Mouse (Mus musculus): ENCODE measurements around the gene Fam83e. TPM values are rescaled to one million over a fixed set of nuclear protein-coding genes. Genes with fewer than 3 reads are reported as not detected.
A peak's percentile ranks its signal among the peaks of the same experiment; 100 is the strongest.

Gene Fam83e
- polyA plus RNA-seq, 1 experiment from 2014 or later = 16.0 TPM

DNA sequence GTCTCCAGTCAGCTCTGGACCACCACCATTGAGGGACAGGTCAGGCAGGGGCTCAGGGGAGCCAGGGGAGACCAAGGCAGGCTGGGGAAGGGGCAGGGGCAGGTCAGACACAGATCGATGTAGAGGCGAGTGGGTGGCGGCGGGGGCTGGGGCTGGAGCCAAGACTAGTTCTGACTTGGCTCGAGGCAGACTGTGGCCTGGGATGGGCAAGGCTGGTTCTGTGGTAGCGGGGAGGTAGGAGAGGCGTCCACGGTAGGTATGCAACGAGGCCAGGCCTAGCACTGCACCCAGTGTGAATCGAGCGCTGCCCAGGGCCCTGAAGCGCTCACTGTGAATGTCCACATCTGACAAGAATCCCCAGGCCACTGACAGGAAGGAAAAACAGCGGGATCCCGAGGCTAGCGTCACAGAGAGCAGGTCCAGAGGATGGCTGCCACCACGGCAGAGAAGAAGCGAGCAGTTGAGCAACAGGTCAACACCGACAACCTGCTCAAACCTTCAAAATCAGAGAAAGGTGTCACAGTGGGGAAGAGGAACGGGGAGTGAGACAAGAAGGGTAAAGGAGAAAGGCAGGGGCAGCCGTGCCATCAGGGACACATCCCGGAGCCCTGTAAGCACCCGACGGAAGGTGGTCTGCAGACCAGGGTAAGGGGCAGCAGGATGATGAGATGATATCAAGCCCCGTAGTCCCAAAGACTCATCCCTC is 9.5 kb upstream of the Fam83e start:
- H3K27ac ChIP-seq (ENCODE audit: low read length) = no peak overlapping the region
- no peak overlapping the region for H3K4me3 ChIP-seq (replicated peaks; ENCODE audit: low read length)
- no peaks in the 10 kb centered on the region for H3K9me3 ChIP-seq (replicated peaks; ENCODE audit: control insufficient read depth, low read length)
- no peak for ATAC-seq (ENCODE audit: insufficient read depth, low FRiP score)
- no peaks in the 10 kb centered on the region for H3K27me3 ChIP-seq (ENCODE audit: control insufficient read depth, insufficient read depth, low read length)
- WGBS = 88% methylated on average over 24 of the region's 24 CpGs
- H3K9ac ChIP-seq (ENCODE audit: low read length) = no peak overlapping the region
- peaks cover 37% of the 10 kb centered on the region for H3K4me1 ChIP-seq (ENCODE audit: control insufficient read depth, insufficient read depth, low read length)
- peaks cover 8% of the 10 kb centered on the region; the same call in 1 of the 2 replicates for H3K36me3 ChIP-seq (ENCODE audit: control insufficient read depth, insufficient read depth, low read length)
- no peak overlapping the region for H3K4me2 ChIP-seq (ENCODE audit: low read depth, low read length)

GRCm38 (mm10) chr7:45712022-45712757 is 8.8 kb upstream of the Fam83e start:
- Histone ChIP-seq H3K36me3 (ENCODE audit: control insufficient read depth, insufficient read depth, low read length) (peaks cover 8% of the 10 kb centered on the region; the same call in 1 of the 2 replicates), H3K4me3 (replicated peaks; ENCODE audit: low read length) (no peak overlapping the region), H3K27ac (ENCODE audit: low read length) (no peak overlapping the region; the same call in 1 of the 2 replicates), H3K4me1 (ENCODE audit: control insufficient read depth, insufficient read depth, low read length) (peaks cover 36% of the 10 kb centered on the region), H3K9ac (ENCODE audit: low read length) (no peak overlapping the region), H3K9me3 (replicated peaks; ENCODE audit: control insufficient read depth, low read length) (no peaks in the 10 kb centered on the region), H3K4me2 (ENCODE audit: low read depth, low read length) (no peak overlapping the region), H3K27me3 (ENCODE audit: control insufficient read depth, insufficient read depth, low read length) (no peaks in the 10 kb centered on the region)
- ATAC-seq (ENCODE audit: insufficient read depth, low FRiP score) = peak; percentile 49
- WGBS = 82% methylated on average over 21 of the region's 21 CpGs

GRCm38 (mm10) chr7:45713396-45713795 is 7.6 kb upstream of the Fam83e start:
- Histone ChIP-seq H3K9ac (ENCODE audit: low read length) (peak overlapping the region; percentile 82), H3K4me2 (ENCODE audit: low read depth, low read length) (peak overlapping the region; percentile 67), H3K9me3 (replicated peaks; ENCODE audit: control insufficient read depth, low read length) (no peaks in the 10 kb centered on the region), H3K4me3 (replicated peaks; ENCODE audit: low read length) (peak overlapping the region; percentile 89), H3K4me1 (ENCODE audit: control insufficient read depth, insufficient read depth, low read length) (peaks cover 26% of the 10 kb centered on the region), H3K27me3 (ENCODE audit: control insufficient read depth, insufficient read depth, low read length) (no peaks in the 10 kb centered on the region), H3K36me3 (ENCODE audit: control insufficient read depth, insufficient read depth, low read length) (peaks cover 8% of the 10 kb centered on the region; the same call in 1 of the 2 replicates), H3K27ac (ENCODE audit: low read length) (peak overlapping the region; percentile 96)
- ATAC-seq (ENCODE audit: insufficient read depth, low FRiP score) = no peak
- WGBS = 84% methylated on average over 16 of the region's 16 CpGs

DNA sequence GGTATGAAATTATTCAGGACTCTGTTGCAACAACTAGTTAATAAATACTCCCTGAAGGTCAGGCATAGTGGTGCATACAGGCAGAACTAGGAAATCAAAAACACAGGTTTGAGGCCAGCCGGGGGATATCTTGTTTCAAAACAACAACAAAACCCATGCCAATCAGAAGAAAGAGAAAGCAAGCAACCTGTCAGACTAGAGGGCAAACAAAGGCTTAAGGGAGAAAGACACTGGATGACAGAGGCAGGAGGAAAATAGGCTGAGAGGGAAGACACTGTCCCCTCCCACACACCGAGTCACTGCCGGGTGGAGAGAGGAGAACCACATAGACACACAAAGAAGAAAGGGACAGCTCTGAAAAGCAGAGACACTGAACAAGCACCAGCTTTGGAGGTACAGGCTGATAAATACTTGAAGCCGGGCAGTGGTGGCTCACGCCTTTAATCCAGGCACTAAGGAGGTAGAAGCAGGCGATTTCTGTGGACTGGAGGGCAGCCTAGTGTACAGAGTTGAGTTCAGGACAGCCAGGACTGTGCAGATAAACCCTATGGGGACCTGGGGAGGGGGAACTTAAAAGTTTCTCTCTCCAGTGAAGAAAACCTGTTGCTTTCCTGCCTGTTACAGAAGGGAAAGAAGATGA is 7.0 kb upstream of the Fam83e start:
- peaks cover 28% of the 10 kb centered on the region for H3K4me1 ChIP-seq (ENCODE audit: control insufficient read depth, insufficient read depth, low read length)
- no peaks in the 10 kb centered on the region for H3K9me3 ChIP-seq (replicated peaks; ENCODE audit: control insufficient read depth, low read length)
- ATAC-seq (ENCODE audit: insufficient read depth, low FRiP score) = no peak
- peak overlapping the region; percentile 67 for H3K4me2 ChIP-seq (ENCODE audit: low read depth, low read length)
- H3K9ac ChIP-seq (ENCODE audit: low read length) = peak overlapping the region; percentile 82
- peak overlapping the region; percentile 89 for H3K4me3 ChIP-seq (replicated peaks; ENCODE audit: low read length)
- 63% methylated on average over 6 of the region's 6 CpGs for WGBS
- peak overlapping the region; percentile 96 for H3K27ac ChIP-seq (ENCODE audit: low read length)
- H3K36me3 ChIP-seq (ENCODE audit: control insufficient read depth, insufficient read depth, low read length) = peaks cover 8% of the 10 kb centered on the region; the same call in 1 of the 2 replicates
- H3K27me3 ChIP-seq (ENCODE audit: control insufficient read depth, insufficient read depth, low read length) = no peaks in the 10 kb centered on the region

- Histone ChIP-seq H3K27me3 (ENCODE audit: control insufficient read depth, insufficient read depth, low read length) (no peaks in the 10 kb centered on the region), H3K36me3 (ENCODE audit: control insufficient read depth, insufficient read depth, low read length) (peaks cover 13% of the 10 kb centered on the region; the same call in 1 of the 2 replicates), H3K9ac (ENCODE audit: low read length) (peak overlapping the region; percentile 82), H3K4me2 (ENCODE audit: low read depth, low read length) (peak overlapping the region; percentile 67), H3K9me3 (replicated peaks; ENCODE audit: control insufficient read depth, low read length) (no peaks in the 10 kb centered on the region), H3K27ac (ENCODE audit: low read length) (peak overlapping the region; percentile 96), H3K4me3 (replicated peaks; ENCODE audit: low read length) (peak overlapping the region; percentile 89), H3K4me1 (ENCODE audit: control insufficient read depth, insufficient read depth, low read length) (peaks cover 34% of the 10 kb centered on the region)
- peak; percentile 71 for ATAC-seq (ENCODE audit: insufficient read depth, low FRiP score)
- WGBS = 7% methylated on average over 14 of the region's 14 CpGs
Measured at GRCm38 (mm10) chr7:45714630-45715089, 6.4 kb upstream of the Fam83e start.

DNA sequence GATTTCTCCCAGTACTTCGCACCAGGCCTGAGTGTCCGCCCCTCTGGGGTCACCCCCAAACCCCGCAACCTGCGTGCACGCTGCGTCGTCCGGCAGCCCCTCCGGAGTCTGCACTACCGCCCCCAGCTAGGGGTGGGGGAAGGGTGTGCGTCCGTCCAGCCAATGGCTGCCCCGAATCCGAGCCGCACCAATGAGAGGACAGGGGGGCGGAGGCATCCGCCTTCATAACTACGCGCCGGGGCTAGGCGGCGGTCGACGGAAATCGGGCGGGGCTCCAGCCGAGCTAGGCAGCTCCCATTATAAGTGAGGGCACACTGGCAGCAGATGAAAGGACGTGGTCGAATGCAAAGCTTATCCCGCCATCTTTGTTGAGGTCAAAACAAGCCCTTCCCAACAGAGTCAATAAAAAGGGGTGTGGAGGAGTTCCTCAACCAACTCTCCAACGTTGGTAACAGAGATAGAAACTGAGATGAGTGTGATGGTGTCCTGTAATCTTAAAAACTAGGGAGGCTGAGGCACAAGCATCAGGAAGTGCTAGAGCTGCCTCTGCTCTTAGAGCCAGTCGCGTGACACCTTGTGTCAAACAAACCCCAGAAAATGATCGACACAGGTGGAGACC is 5.8 kb upstream of the Fam83e start, which contains the start of gene Rpl18:
Rpl18 (plus strand) TSS at position 368 of the 619 bp plus-strand sequence.
- H3K27ac ChIP-seq (ENCODE audit: low read length) = peak within 1 kb of the TSS; percentile 96
- H3K4me3 ChIP-seq (replicated peaks; ENCODE audit: low read length) = peak within 1 kb of the TSS; percentile 89
- peak within 1 kb of the TSS; percentile 82 for H3K9ac ChIP-seq (ENCODE audit: low read length)
- peaks cover 37% of the 10 kb centered on the region for H3K4me1 ChIP-seq (ENCODE audit: control insufficient read depth, insufficient read depth, low read length)
- H3K4me2 ChIP-seq (ENCODE audit: low read depth, low read length) = peak within 1 kb of the TSS; percentile 67
- no peaks in the 10 kb centered on the region for H3K27me3 ChIP-seq (ENCODE audit: control insufficient read depth, insufficient read depth, low read length)
- 6% methylated on average over 34 of the region's 34 CpGs for WGBS
- H3K9me3 ChIP-seq (replicated peaks; ENCODE audit: control insufficient read depth, low read length) = no peaks in the 10 kb centered on the region
- H3K36me3 ChIP-seq (ENCODE audit: control insufficient read depth, insufficient read depth, low read length) = peaks cover 13% of the 10 kb centered on the region
- peak; percentile 89 for ATAC-seq (ENCODE audit: insufficient read depth, low FRiP score)

GRCm38 (mm10) chr7:45715741-45716459 is 5.1 kb upstream of the Fam83e start:
- Histone ChIP-seq H3K4me1 (ENCODE audit: control insufficient read depth, insufficient read depth, low read length) (peaks cover 37% of the 10 kb centered on the region), H3K4me3 (replicated peaks; ENCODE audit: low read length) (peak overlapping the region; percentile 89), H3K9ac (ENCODE audit: low read length) (peak overlapping the region; percentile 56), H3K36me3 (ENCODE audit: control insufficient read depth, insufficient read depth, low read length) (peaks cover 15% of the 10 kb centered on the region), H3K4me2 (ENCODE audit: low read depth, low read length) (peak overlapping the region; percentile 67), H3K9me3 (replicated peaks; ENCODE audit: control insufficient read depth, low read length) (no peaks in the 10 kb centered on the region), H3K27ac (ENCODE audit: low read length) (peak overlapping the region; percentile 83), H3K27me3 (ENCODE audit: control insufficient read depth, insufficient read depth, low read length) (no peaks in the 10 kb centered on the region)
- WGBS = 79% methylated on average over 19 of the region's 19 CpGs
- no peak for ATAC-seq (ENCODE audit: insufficient read depth, low FRiP score)

DNA sequence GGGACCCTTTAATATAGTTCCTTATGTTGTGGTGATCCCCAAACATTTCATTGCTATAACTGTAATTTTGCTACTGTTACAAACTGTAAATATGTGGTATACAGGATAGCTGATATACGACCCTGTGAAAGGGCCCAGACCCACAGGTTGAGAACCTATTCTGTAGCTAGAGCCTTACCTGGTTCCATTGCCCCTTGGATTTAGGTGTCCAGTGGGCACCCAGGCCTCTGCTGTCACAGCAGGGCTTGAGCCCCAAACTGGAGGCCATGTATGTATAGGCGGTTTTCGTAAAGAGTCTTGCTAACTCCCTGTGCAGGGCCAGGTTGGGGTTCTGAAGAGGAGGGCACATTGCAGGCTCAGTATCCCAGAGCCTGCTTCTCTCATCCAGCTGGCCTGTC is 4.6 kb upstream of the Fam83e start:
- Histone ChIP-seq H3K4me3 (replicated peaks; ENCODE audit: low read length) (peak overlapping the region; percentile 89), H3K27ac (ENCODE audit: low read length) (peak overlapping the region; percentile 83; the same call in 1 of the 2 replicates), H3K4me1 (ENCODE audit: control insufficient read depth, insufficient read depth, low read length) (peaks cover 37% of the 10 kb centered on the region), H3K9me3 (replicated peaks; ENCODE audit: control insufficient read depth, low read length) (no peaks in the 10 kb centered on the region), H3K27me3 (ENCODE audit: control insufficient read depth, insufficient read depth, low read length) (no peaks in the 10 kb centered on the region), H3K36me3 (ENCODE audit: control insufficient read depth, insufficient read depth, low read length) (peaks cover 12% of the 10 kb centered on the region), H3K9ac (ENCODE audit: low read length) (peak overlapping the region; percentile 93), H3K4me2 (ENCODE audit: low read depth, low read length) (peak overlapping the region; percentile 67)
- WGBS = 90% methylated on average over 3 of the region's 3 CpGs
- ATAC-seq (ENCODE audit: insufficient read depth, low FRiP score) = no peak
